Mouse (Mus musculus) MEL (cell line): Measurements from ENCODE around the gene Acat1. TPM values are rescaled to one million over a fixed set of nuclear protein-coding genes. Genes with fewer than 3 reads are reported as not detected.

ENCODE experiments used
- DNase-seq: peaks from one replicate; pipeline ENCODE4 v3.0.0; 2011; ENCODE audit warnings: low read depth, low spot score
- H3K27ac ChIP-seq: 2 replicates; pipeline ENCODE4 v1.5.1; 2012; ENCODE audit warnings: low read depth, mild to moderate bottlenecking, control low read depth, low read length, moderate library complexity; ENCODE audit not compliant: control insufficient read depth
- H3K27me3 ChIP-seq, 2 experiments: fragments of 150-350 bp in 1 of 2; sonication (generic) in 1 of 2; 2 replicates each; pipeline ENCODE4 v1.6.1; 2012; ENCODE audit warnings: low read length in 2 of 2, mild to moderate bottlenecking in 2 of 2, improper control_type of control experiment in 1 of 2, moderate library complexity in 1 of 2; ENCODE audit not compliant: insufficient read depth in 2 of 2, control insufficient read depth in 1 of 2
- H3K36me3 ChIP-seq, 2 experiments: 2 replicates each; pipeline ENCODE4 v1.6.1; 2012 to 2014; ENCODE audit warnings: low read length in 2 of 2, improper control_type of control experiment in 1 of 2, inconsistent platforms in 1 of 2, mild to moderate bottlenecking in 1 of 2; ENCODE audit not compliant: insufficient read depth in 2 of 2, control insufficient read depth in 1 of 2
- H3K4me1 ChIP-seq, 2 experiments: fragments of 150-350 bp in 1 of 2; sonication (generic) in 1 of 2; 2 replicates each; pipeline ENCODE4 v1.6.1; 2012; ENCODE audit warnings: low read length in 2 of 2, improper control_type of control experiment in 1 of 2, mild to moderate bottlenecking in 1 of 2; ENCODE audit not compliant: insufficient read depth in 2 of 2, control insufficient read depth in 1 of 2
- H3K4me3 ChIP-seq, 2 experiments: fragments of 150-350 bp in 1 of 2; sonication (generic) in 1 of 2; 2 replicates each; pipeline ENCODE4 v1.5.1; 2012; ENCODE audit warnings: low read depth in 2 of 2, low read length in 2 of 2, mild to moderate bottlenecking in 2 of 2, moderate library complexity in 2 of 2, control low read depth in 1 of 2, improper control_type of control experiment in 1 of 2; ENCODE audit not compliant: control insufficient read depth in 1 of 2, insufficient read depth in 1 of 2
- H3K79me2 ChIP-seq: 2 replicates; pipeline ENCODE4 v1.6.1; 2012; ENCODE audit warnings: mild to moderate bottlenecking, low read length, moderate library complexity; ENCODE audit not compliant: control insufficient read depth, poor library complexity, insufficient read depth
- H3K9ac ChIP-seq: 2 replicates; pipeline ENCODE4 v1.6.1; 2012; ENCODE audit warnings: low read depth, mild to moderate bottlenecking, control low read depth, low read length, moderate library complexity; ENCODE audit not compliant: control insufficient read depth, poor library complexity, severe bottlenecking
- H3K9me3 ChIP-seq: fragments of 150-350 bp; sonication (generic); replicated peaks from 2 replicates; pipeline ENCODE4 v1.6.1; 2012; ENCODE audit warnings: mild to moderate bottlenecking, low read length, improper control_type of control experiment, moderate library complexity; ENCODE audit not compliant: insufficient read depth
- BHLHE40 ChIP-seq: IDR thresholded peaks from 2 replicates; pipeline ENCODE4 v1.6.1; 2012; ENCODE audit warnings: low read depth, mild to moderate bottlenecking, inconsistent platforms, low read length, improper control_type of control experiment, borderline replicate concordance
- CTCF ChIP-seq, 3 experiments: IDR thresholded peaks in 2 of 3; conservative IDR thresholded peaks in 1 of 3; 2 replicates each; pipeline ENCODE4 v1.5.1; 2011 to 2012; ENCODE audit warnings: low read length in 3 of 3, low read depth in 2 of 3, mild to moderate bottlenecking in 2 of 3, improper control_type of control experiment in 1 of 3, inconsistent platforms in 1 of 3, mixed read lengths in 1 of 3, moderate library complexity in 1 of 3; ENCODE audit not compliant: control insufficient read depth in 1 of 3, insufficient read depth in 1 of 3, poor library complexity in 1 of 3, severe bottlenecking in 1 of 3
- E2F4 ChIP-seq: IDR thresholded peaks from 2 replicates; pipeline ENCODE4 v1.6.1; 2011; ENCODE audit warnings: low read depth, low read length, improper control_type of control experiment, borderline replicate concordance
- ELF1 ChIP-seq: IDR thresholded peaks from 2 replicates; pipeline ENCODE4 v1.6.1; 2014; ENCODE audit warnings: low read depth, mild to moderate bottlenecking, inconsistent platforms, low read length, improper control_type of control experiment, moderate library complexity
- EP300 ChIP-seq, 2 experiments: IDR thresholded peaks; 2 replicates each; pipeline ENCODE4 v1.6.1; 2011; ENCODE audit warnings: improper control_type of control experiment in 2 of 2, low read length in 2 of 2, low read depth in 1 of 2, mild to moderate bottlenecking in 1 of 2
- ETS1 ChIP-seq: IDR thresholded peaks from 2 replicates; pipeline ENCODE4 v1.6.1; 2012; ENCODE audit warnings: low read depth, mild to moderate bottlenecking, inconsistent platforms, low read length, improper control_type of control experiment, moderate library complexity
- GATA1 ChIP-seq: IDR thresholded peaks from 2 replicates; pipeline ENCODE4 v1.6.1; 2011; ENCODE audit warnings: low read depth, low read length, improper control_type of control experiment
- JUND ChIP-seq: IDR thresholded peaks from 2 replicates; pipeline ENCODE4 v1.6.1; 2011; ENCODE audit warnings: low read depth, mild to moderate bottlenecking, improper control_type of control experiment, low read length
- KAT2A ChIP-seq: conservative IDR thresholded peaks from 2 replicates; pipeline ENCODE4 v1.6.1; 2012; ENCODE audit warnings: low read depth, low read length, improper control_type of control experiment, inconsistent platforms
- MEF2A ChIP-seq: IDR thresholded peaks from 2 replicates; pipeline ENCODE4 v1.6.1; 2014; ENCODE audit warnings: low read depth, mild to moderate bottlenecking, inconsistent platforms, low read length, improper control_type of control experiment; ENCODE audit not compliant: poor library complexity, insufficient replicate concordance, severe bottlenecking; ENCODE audit errors: extremely low read depth
- MXI1 ChIP-seq: IDR thresholded peaks from 2 replicates; pipeline ENCODE4 v1.6.1; 2011; ENCODE audit warnings: mild to moderate bottlenecking, low read depth, low read length, improper control_type of control experiment
- NELFE ChIP-seq: IDR thresholded peaks from 2 replicates; pipeline ENCODE4 v1.6.1; 2011; ENCODE audit warnings: low read depth, low read length, improper control_type of control experiment
- NRF1 ChIP-seq: IDR thresholded peaks from 2 replicates; pipeline ENCODE4 v1.6.1; 2014; ENCODE audit warnings: low read depth, mild to moderate bottlenecking, inconsistent platforms, low read length, improper control_type of control experiment, moderate library complexity; ENCODE audit not compliant: poor library complexity, insufficient read depth, severe bottlenecking
- RAD21 ChIP-seq: IDR thresholded peaks from 2 replicates; pipeline ENCODE4 v1.6.1; 2011; ENCODE audit warnings: mild to moderate bottlenecking, low read depth, low read length, improper control_type of control experiment
- RCOR1 ChIP-seq: IDR thresholded peaks from 2 replicates; pipeline ENCODE4 v1.6.1; 2012; ENCODE audit warnings: low read depth, mild to moderate bottlenecking, inconsistent platforms, low read length, improper control_type of control experiment
- TCF12 ChIP-seq: IDR thresholded peaks from 2 replicates; pipeline ENCODE4 v1.6.1; 2014; ENCODE audit warnings: low read depth, mild to moderate bottlenecking, inconsistent platforms, low read length, improper control_type of control experiment, moderate library complexity
- UBTF ChIP-seq: IDR thresholded peaks from 2 replicates; pipeline ENCODE4 v1.6.1; 2012; ENCODE audit warnings: low read depth, mild to moderate bottlenecking, inconsistent platforms, low read length, improper control_type of control experiment, moderate library complexity, borderline replicate concordance; ENCODE audit not compliant: insufficient read depth
- ZKSCAN1 ChIP-seq: IDR thresholded peaks from 2 replicates; pipeline ENCODE4 v1.6.1; 2012; ENCODE audit warnings: low read depth, mild to moderate bottlenecking, inconsistent platforms, low read length, improper control_type of control experiment, moderate library complexity
- ZMIZ1 ChIP-seq: IDR thresholded peaks from 2 replicates; pipeline ENCODE4 v1.6.1; 2012; ENCODE audit warnings: low read depth, mild to moderate bottlenecking, inconsistent platforms, low read length, improper control_type of control experiment, moderate library complexity
- polyA plus RNA-seq, 2 experiments: library from polyadenylated mRNA; stranded (reverse) in 1 of 2; unstranded in 1 of 2; fragments of >175 nt in 1 of 2; fragments of >200 nt in 1 of 2; gene quantifications; 2 replicates each; pipeline versions ENCODE4 v1.2.1 to v1.2.4; 2012; ENCODE audit warnings: low replicate concordance in 2 of 2, low read depth in 1 of 2; ENCODE audit not compliant: insufficient read length in 2 of 2, insufficient read depth in 1 of 2, missing spikeins in 1 of 2
- total RNA-seq: library from RNA; depleted of rRNA; stranded (reverse); fragments of 300-350 nt; gene quantifications from 2 replicates; pipeline ENCODE4 v1.2.3, GENCODE M21; 2012; rRNA removed

Gene Acat1
- total and polyA plus RNA-seq, 3 experiments, result 37.4 to 185 (median 41.8) TPM

- no peak for TF ChIP-seq RCOR1
- TF ChIP-seq MEF2A, result no peak
- TF ChIP-seq RAD21, result no peak
- peak; percentile 81 for TF ChIP-seq NELFE
- TF ChIP-seq E2F4, result peak; percentile 25; the same call in 1 of the 2 replicates
- TF ChIP-seq GATA1, result no peak
- TF ChIP-seq ELF1, result peak; percentile 78
- no peak for TF ChIP-seq JUND
- no peak for TF ChIP-seq CTCF (IDR thresholded peaks at IDR 0.05 in 2 of 3, conservative IDR thresholded peaks at IDR 0.05 in 1 of 3; ENCODE audit: control insufficient read depth in 1 of 3, insufficient read depth in 1 of 3, low read depth in 2 of 3, low read length in 3 of 3, poor library complexity in 1 of 3, severe bottlenecking in 1 of 3)
- peak; percentile 91 for TF ChIP-seq NRF1
- TF ChIP-seq EP300 (IDR thresholded peaks at IDR 0.05; ENCODE audit: low read depth in 1 of 2, low read length in 2 of 2), result no peak
- TF ChIP-seq MXI1, result peak; percentile 97
- no peak for TF ChIP-seq ZKSCAN1
- TF ChIP-seq KAT2A, result peak; percentile 54; the same call in 1 of the 2 replicates
- TF ChIP-seq ZMIZ1, result no peak; the same call in 1 of the 2 replicates
- 0 out of 2 replicates have a peak, but pooled peaks have one; percentile 49 for TF ChIP-seq UBTF
- peak; percentile 58; the same call in 1 of the 2 replicates for TF ChIP-seq BHLHE40
Measured at GRCm38 (mm10) chr9:53536558-53537320, 73.4 kb downstream of the Acat1 start, which contains the start of the genes Atm and Npat (continued).

GRCm38 (mm10) chr9:53535416-53536320, 74.5 kb downstream of the Acat1 start:
- DNase-seq, result peak; percentile 61
- Histone ChIP-seq H3K79me2 (peaks cover 40% of the 10 kb centered on the region), H3K4me3 (peak overlapping the region; percentile 77 to 79), H3K27me3 (no peaks in the 10 kb centered on the region), H3K27ac (peak overlapping the region; percentile 87), H3K36me3 (peaks cover 19 to 21% of the 10 kb centered on the region in 2 experiments), H3K4me1 (peaks cover 9% of the 10 kb centered on the region in 2 experiments), H3K9ac (peak overlapping the region; percentile 79), H3K9me3 (no peaks in the 10 kb centered on the region)
- TF ChIP-seq TCF12 (no peak), GATA1 (peak; percentile 27; the same call in 1 of the 2 replicates), ETS1 (peak; percentile 25; the same call in 1 of the 2 replicates)

Other genes with a start within 250 kb of the Acat1 start
- 0.04 TPM in 1 of 2 replicates, not detected in the other for gene Kdelc2, start 226.4 kb downstream of the Acat1 start, total RNA-seq
- under 1 TPM in 1 of 2 experiments, not detected in 1; 0.31 TPM for gene Kdelc2, start 226.4 kb downstream of the Acat1 start, polyA plus RNA-seq
- 0.08 TPM in 1 of 2 replicates, not detected in the other for gene 4930550C14Rik, start 208.1 kb downstream of the Acat1 start, total RNA-seq
- under 1 TPM in 1 of 2 experiments, not detected in 1; 0.08 TPM for gene 4930550C14Rik, start 208.1 kb downstream of the Acat1 start, polyA plus RNA-seq
- gene Atm, start 73.6 kb downstream of the Acat1 start, total RNA-seq, result 16.0 and 18.5 TPM in 2 replicates
- 10 to 100 TPM in 1 of 2 experiments, not detected in 1; 21.4 TPM for gene Atm, start 73.6 kb downstream of the Acat1 start, polyA plus RNA-seq
- gene Npat, start 73.3 kb downstream of the Acat1 start, total RNA-seq, result 12.5 and 14.1 TPM in 2 replicates
- 10 to 100 TPM in 1 of 2 experiments, not detected in 1; 16.4 TPM for gene Npat, start 73.3 kb downstream of the Acat1 start, polyA plus RNA-seq
- 30.7 and 30.8 TPM in 2 replicates for gene Cul5, start 59.6 kb upstream of the Acat1 start, total RNA-seq
- 10 to 100 TPM; 24.5 to 32.0 TPM for gene Cul5, start 59.6 kb upstream of the Acat1 start, polyA plus RNA-seq
- gene Rab39, start 95.8 kb upstream of the Acat1 start, total RNA-seq, result 0.07 TPM in 1 of 2 replicates, not detected in the other
- under 1 TPM in 1 of 2 experiments, not detected in 1; 0.10 TPM for gene Rab39, start 95.8 kb upstream of the Acat1 start, polyA plus RNA-seq
- not detected in 2 replicates for gene Slc35f2, start 161.2 kb upstream of the Acat1 start, total RNA-seq
- gene Slc35f2, start 161.2 kb upstream of the Acat1 start, polyA plus RNA-seq, result not detected
- not detected in 2 replicates for gene Sln, start 239.8 kb upstream of the Acat1 start, total RNA-seq
- gene Sln, start 239.8 kb upstream of the Acat1 start, polyA plus RNA-seq, result not detected